Mouse (Mus musculus) embryonic facial prominence, embryonic 12.5 days (tissue): ENCODE measurements around the gene Prdm1. TPM values are rescaled to one million over a fixed set of nuclear protein-coding genes. Genes with fewer than 3 reads are reported as not detected.

Source experiments
- ATAC-seq: fragments of 200-750 bp; cut with Nextera tagmentation; 2 replicates; pipeline ENCODE4 v1.8.0; 2017; ENCODE audit not compliant: insufficient number of reproducible peaks, insufficient read depth, low FRiP score, low TSS enrichment
- H3K27ac ChIP-seq: fragments of 300-500 bp; sonication (generic); 2 replicates; pipeline ENCODE4 v1.5.1; 2016; ENCODE audit warnings: mild to moderate bottlenecking
- H3K27me3 ChIP-seq: fragments of 300-500 bp; sonication (generic); 2 replicates; pipeline ENCODE4 v1.6.1; 2016; ENCODE audit warnings: mild to moderate bottlenecking, moderate library complexity
- H3K36me3 ChIP-seq: fragments of 300-500 bp; sonication (generic); 2 replicates; pipeline ENCODE4 v1.6.1; 2016; ENCODE audit warnings: mild to moderate bottlenecking
- H3K4me1 ChIP-seq: fragments of 300-500 bp; sonication (generic); 2 replicates; pipeline ENCODE4 v1.6.1; 2016
- H3K4me2 ChIP-seq: fragments of 300-500 bp; sonication (generic); replicated peaks from 2 replicates; pipeline ENCODE4 v1.6.1; 2016; ENCODE audit warnings: mild to moderate bottlenecking, moderate library complexity
- H3K4me3 ChIP-seq: fragments of 300-500 bp; sonication (generic); 2 replicates; pipeline ENCODE4 v1.5.1; 2016; ENCODE audit warnings: mild to moderate bottlenecking
- H3K9ac ChIP-seq: fragments of 300-500 bp; sonication (generic); 2 replicates; pipeline ENCODE4 v1.6.1; 2016; ENCODE audit warnings: mild to moderate bottlenecking, moderate library complexity
- H3K9me3 ChIP-seq: fragments of 300-500 bp; sonication (generic); 2 replicates; pipeline ENCODE4 v1.6.1; 2016; ENCODE audit warnings: mild to moderate bottlenecking, moderate library complexity
- WGBS: fragments of 180-500 bp; shearing (Covaris S2); methylation state at CpG from one replicate; pipeline ENCODE4 v1.1.7; 2016; 5-methylcytosine and 5-hydroxymethylcytosine counted together
- polyA plus RNA-seq: library from polyadenylated mRNA; unstranded; fragments of >200 nt; fragmentation: Nextera tagmentation; extraction: Ambion mirVana; gene quantifications from 2 replicates; pipeline ENCODE4 v1.2.1, GENCODE M21; 2016

The Prdm1 gene
- polyA plus RNA-seq, 1 experiment from 2014 or later, result 3.8 TPM

DNA sequence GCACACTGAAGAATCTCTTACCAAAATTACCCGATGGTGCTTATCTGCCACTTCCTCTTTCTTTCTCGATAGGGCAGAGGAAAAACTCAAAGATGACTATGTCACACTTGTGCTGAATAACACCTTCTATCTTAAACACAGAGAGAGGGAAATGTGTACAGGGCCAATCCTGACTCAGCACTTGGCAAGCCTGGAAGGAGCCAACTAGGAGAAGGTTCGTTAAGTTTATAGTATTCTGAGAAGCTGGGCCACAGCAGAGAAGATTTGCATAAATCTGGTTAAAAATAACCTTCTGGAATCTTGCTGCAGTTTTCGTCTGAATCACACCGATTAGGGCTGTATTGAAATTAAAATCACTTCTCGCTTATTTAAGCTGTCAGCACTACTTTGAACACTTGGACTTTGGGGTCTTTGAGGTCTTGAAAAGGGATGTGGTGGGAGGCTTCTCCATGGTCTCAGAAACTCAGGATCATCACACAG is 93.6 kb downstream of the Prdm1 start:
- H3K27ac ChIP-seq, result no peak overlapping the region
- no peak for ATAC-seq
- H3K36me3 ChIP-seq, result no peaks in the 10 kb centered on the region
- H3K4me3 ChIP-seq, result no peak overlapping the region
- H3K9me3 ChIP-seq, result no peaks in the 10 kb centered on the region
- H3K9ac ChIP-seq, result no peak overlapping the region
- no peaks in the 10 kb centered on the region for H3K27me3 ChIP-seq
- WGBS, result 79% methylated on average over 6 of the region's 6 CpGs
- no peak overlapping the region for H3K4me2 ChIP-seq
- H3K4me1 ChIP-seq, result no peaks in the 10 kb centered on the region

- Histone ChIP-seq H3K27me3 (no peaks in the 10 kb centered on the region), H3K36me3 (no peaks in the 10 kb centered on the region), H3K9ac (no peak overlapping the region), H3K4me2 (no peak overlapping the region), H3K4me1 (no peaks in the 10 kb centered on the region), H3K4me3 (no peak overlapping the region), H3K9me3 (no peaks in the 10 kb centered on the region), H3K27ac (no peak overlapping the region)
- ATAC-seq, result no peak
- 68% methylated on average over 11 of the region's 11 CpGs for WGBS
Observed at GRCm38 (mm10) chr10:44432235-44432634, 96.1 kb downstream of the Prdm1 start.

GRCm38 (mm10) chr10:44431689-44432088 is 96.6 kb downstream of the Prdm1 start:
- 83% methylated on average over 4 of the region's 4 CpGs for WGBS
- Histone ChIP-seq H3K9ac (no peak overlapping the region), H3K9me3 (no peaks in the 10 kb centered on the region), H3K27me3 (no peaks in the 10 kb centered on the region), H3K4me2 (no peak overlapping the region), H3K27ac (no peak overlapping the region), H3K4me3 (no peak overlapping the region), H3K4me1 (no peaks in the 10 kb centered on the region), H3K36me3 (no peaks in the 10 kb centered on the region)
- ATAC-seq, result no peak

GRCm38 (mm10) chr10:44429177-44429888 is 99.0 kb downstream of the Prdm1 start:
- 90% methylated on average over 14 of the region's 14 CpGs for WGBS
- H3K27me3 ChIP-seq, result no peaks in the 10 kb centered on the region
- H3K27ac ChIP-seq, result no peak overlapping the region
- H3K9me3 ChIP-seq, result no peaks in the 10 kb centered on the region
- H3K4me3 ChIP-seq, result no peak overlapping the region
- H3K9ac ChIP-seq, result no peak overlapping the region
- no peak overlapping the region for H3K4me2 ChIP-seq
- H3K36me3 ChIP-seq, result no peaks in the 10 kb centered on the region
- H3K4me1 ChIP-seq, result no peaks in the 10 kb centered on the region
- ATAC-seq, result no peak

- ATAC-seq, result peak; percentile 65
- no peaks in the 10 kb centered on the region for H3K9me3 ChIP-seq
- H3K36me3 ChIP-seq, result no peaks in the 10 kb centered on the region
- H3K4me1 ChIP-seq, result no peaks in the 10 kb centered on the region
- no peaks in the 10 kb centered on the region for H3K27me3 ChIP-seq
- no peak overlapping the region for H3K4me3 ChIP-seq
- WGBS, result 50% methylated on average over 12 of the region's 12 CpGs
- H3K4me2 ChIP-seq, result no peak overlapping the region
- no peak overlapping the region for H3K27ac ChIP-seq
- no peak overlapping the region for H3K9ac ChIP-seq
Observed at GRCm38 (mm10) chr10:44427891-44428361, 100.4 kb downstream of the Prdm1 start.

DNA sequence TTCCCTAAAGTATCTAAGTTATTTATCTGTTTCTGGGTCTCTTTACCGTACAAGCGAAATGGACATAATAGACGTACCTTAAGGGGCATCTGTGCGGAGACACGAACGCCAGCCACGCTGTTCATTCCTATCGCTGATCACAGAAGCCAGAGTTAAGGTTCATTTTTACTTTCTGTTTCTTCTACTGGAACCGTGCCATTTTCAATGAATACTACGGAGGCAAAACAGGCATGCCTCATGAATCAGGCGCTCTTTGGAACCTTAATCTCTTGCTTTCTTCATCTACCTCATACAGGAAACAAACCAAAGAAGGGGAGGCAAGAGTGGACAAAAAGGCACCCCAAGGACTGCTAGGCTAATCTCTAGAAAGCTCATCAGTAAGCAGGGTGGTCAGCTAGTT is 100.9 kb downstream of the Prdm1 start:
- Histone ChIP-seq H3K27ac (no peak overlapping the region), H3K4me3 (no peak overlapping the region), H3K27me3 (no peaks in the 10 kb centered on the region), H3K9ac (no peak overlapping the region), H3K36me3 (no peaks in the 10 kb centered on the region), H3K4me2 (no peak overlapping the region), H3K9me3 (no peaks in the 10 kb centered on the region), H3K4me1 (no peaks in the 10 kb centered on the region)
- whole genome bisulfite sequencing, result 87% methylated on average over 11 of the region's 11 CpGs
- ATAC-seq, result peak; percentile 24; the same call in 1 of the 2 replicates

DNA sequence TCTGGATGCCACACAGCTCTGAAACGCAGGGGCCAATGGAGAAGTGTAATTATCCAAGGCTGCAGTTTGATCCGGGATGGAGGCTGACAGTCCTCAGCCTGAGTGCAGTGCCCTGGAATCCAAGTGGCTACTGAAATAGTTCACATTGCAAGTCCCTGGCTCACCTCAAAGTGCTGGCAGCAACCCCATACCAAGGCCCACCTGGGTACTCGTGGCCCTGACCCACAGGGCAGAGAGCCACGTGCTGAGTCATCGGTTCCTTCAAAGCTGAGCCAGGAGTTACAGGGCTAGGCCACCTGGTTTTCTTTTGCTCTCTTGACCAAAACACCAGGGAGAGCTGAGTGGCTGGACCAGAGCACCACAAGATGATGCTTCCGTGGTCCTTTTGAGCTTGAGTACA is 103.3 kb downstream of the Prdm1 start:
- Histone ChIP-seq H3K4me2 (no peak overlapping the region), H3K9ac (no peak overlapping the region), H3K27ac (no peak overlapping the region), H3K4me1 (no peaks in the 10 kb centered on the region), H3K9me3 (no peaks in the 10 kb centered on the region), H3K27me3 (no peaks in the 10 kb centered on the region), H3K4me3 (no peak overlapping the region), H3K36me3 (no peaks in the 10 kb centered on the region)
- ATAC-seq, result no peak
- 60% methylated on average over 6 of the region's 6 CpGs for WGBS

DNA sequence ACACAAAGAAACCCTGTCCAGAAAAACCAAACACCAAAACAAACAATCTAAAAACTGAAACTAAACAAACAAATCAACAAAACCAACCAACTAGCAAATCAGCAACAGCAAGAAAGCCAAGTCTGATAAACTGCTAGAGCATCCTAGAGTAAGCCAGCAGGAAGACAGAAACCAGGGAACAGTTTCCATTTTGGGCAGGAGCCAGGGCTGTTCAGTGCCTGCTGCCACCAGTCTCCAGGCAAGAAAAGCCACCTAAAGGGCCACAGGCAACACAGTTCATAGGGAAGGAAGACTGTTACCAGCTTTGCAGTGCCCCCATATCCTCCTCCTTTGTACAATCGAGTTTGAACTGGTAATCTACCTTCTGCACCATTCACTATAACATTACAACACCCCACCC is 106.4 kb downstream of the Prdm1 start:
- Histone ChIP-seq H3K9me3 (no peaks in the 10 kb centered on the region), H3K36me3 (no peaks in the 10 kb centered on the region), H3K27me3 (no peaks in the 10 kb centered on the region), H3K4me2 (no peak overlapping the region), H3K27ac (no peak overlapping the region), H3K4me3 (no peak overlapping the region), H3K4me1 (no peaks in the 10 kb centered on the region), H3K9ac (no peak overlapping the region)
- ATAC-seq, result no peak
- 45% methylated on average over 1 of the region's 1 CpGs for WGBS

- WGBS, result 85% methylated on average over 3 of the region's 3 CpGs
- Histone ChIP-seq H3K4me3 (no peak overlapping the region), H3K36me3 (no peaks in the 10 kb centered on the region), H3K4me1 (no peaks in the 10 kb centered on the region), H3K27ac (no peak overlapping the region), H3K9me3 (no peaks in the 10 kb centered on the region), H3K9ac (no peak overlapping the region), H3K27me3 (no peaks in the 10 kb centered on the region), H3K4me2 (no peak overlapping the region)
- ATAC-seq, result no peak
Observed at GRCm38 (mm10) chr10:44420211-44420610, 108.1 kb downstream of the Prdm1 start.

DNA sequence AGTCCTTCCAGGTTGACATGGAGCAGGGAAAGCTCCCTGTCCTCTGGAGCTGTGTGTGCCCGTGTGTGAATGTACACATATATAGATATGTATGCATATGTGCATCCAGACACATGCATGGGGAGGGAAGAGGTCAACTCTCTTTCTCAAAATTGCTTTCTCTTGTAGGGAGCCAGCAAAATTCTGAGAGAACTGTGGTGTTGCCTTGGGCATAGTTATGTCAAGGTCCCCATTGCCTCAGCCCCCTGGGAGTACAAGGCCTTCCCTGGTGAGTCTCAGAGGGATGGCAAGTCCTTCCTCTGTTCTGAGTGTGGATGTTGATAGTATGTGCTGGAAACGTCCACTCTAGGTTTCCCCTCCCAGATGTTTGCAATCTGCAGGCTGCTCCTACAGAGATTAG is 109.4 kb downstream of the Prdm1 start:
- Histone ChIP-seq H3K36me3 (no peaks in the 10 kb centered on the region), H3K27me3 (no peaks in the 10 kb centered on the region), H3K27ac (no peak overlapping the region), H3K4me1 (no peaks in the 10 kb centered on the region), H3K9me3 (no peaks in the 10 kb centered on the region), H3K4me2 (no peak overlapping the region), H3K4me3 (no peak overlapping the region), H3K9ac (no peak overlapping the region)
- ATAC-seq, result no peak
- 59% methylated on average over 2 of the region's 2 CpGs for WGBS

DNA sequence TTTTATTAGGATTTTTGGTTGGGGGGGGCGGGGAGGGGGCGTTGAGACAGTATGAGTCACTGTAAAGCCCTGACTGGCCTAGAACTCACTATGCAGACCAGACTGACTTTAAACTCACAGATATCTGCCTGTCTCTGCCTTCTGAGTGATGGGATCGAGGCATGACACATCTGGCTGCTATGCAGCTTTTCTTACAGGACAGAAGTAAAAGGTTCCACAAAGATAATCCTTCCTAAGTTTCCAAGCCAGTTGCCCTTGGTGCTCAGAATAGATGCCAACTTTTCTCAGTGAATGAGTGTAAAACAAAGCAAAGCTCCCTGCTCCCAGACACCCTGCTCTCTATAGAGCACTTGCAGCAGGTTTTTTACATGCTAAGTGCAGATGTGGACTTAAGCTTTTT is 112.7 kb downstream of the Prdm1 start:
- Histone ChIP-seq H3K4me1 (no peaks in the 10 kb centered on the region), H3K27me3 (no peaks in the 10 kb centered on the region), H3K4me2 (no peak overlapping the region), H3K4me3 (no peak overlapping the region), H3K36me3 (no peaks in the 10 kb centered on the region), H3K9me3 (no peaks in the 10 kb centered on the region), H3K9ac (no peak overlapping the region), H3K27ac (no peak overlapping the region)
- no peak for ATAC-seq
- 78% methylated on average over 3 of the region's 3 CpGs for WGBS

- Histone ChIP-seq H3K27me3 (no peaks in the 10 kb centered on the region), H3K4me2 (no peak overlapping the region), H3K4me1 (no peaks in the 10 kb centered on the region), H3K9me3 (no peaks in the 10 kb centered on the region), H3K36me3 (no peaks in the 10 kb centered on the region), H3K4me3 (no peak overlapping the region), H3K27ac (no peak overlapping the region), H3K9ac (no peak overlapping the region)
- no peak for ATAC-seq
- WGBS, result 79% methylated on average over 11 of the region's 11 CpGs
Observed at GRCm38 (mm10) chr10:44409958-44410357, 118.3 kb downstream of the Prdm1 start.
